Mouse (Mus musculus): ENCODE results near the gene Ryk. TPM values are rescaled to one million over a fixed set of nuclear protein-coding genes. Genes with fewer than 3 reads are reported as not detected.

Gene Ryk
- 108 TPM for polyA plus RNA-seq (2014; fragmentation: Illumina TruSeq; extraction: RNeasy Lipid Tissue Mini Kit (QIAGEN cat#74804); ENCODE audit: low read depth, low replicate concordance)

DNA sequence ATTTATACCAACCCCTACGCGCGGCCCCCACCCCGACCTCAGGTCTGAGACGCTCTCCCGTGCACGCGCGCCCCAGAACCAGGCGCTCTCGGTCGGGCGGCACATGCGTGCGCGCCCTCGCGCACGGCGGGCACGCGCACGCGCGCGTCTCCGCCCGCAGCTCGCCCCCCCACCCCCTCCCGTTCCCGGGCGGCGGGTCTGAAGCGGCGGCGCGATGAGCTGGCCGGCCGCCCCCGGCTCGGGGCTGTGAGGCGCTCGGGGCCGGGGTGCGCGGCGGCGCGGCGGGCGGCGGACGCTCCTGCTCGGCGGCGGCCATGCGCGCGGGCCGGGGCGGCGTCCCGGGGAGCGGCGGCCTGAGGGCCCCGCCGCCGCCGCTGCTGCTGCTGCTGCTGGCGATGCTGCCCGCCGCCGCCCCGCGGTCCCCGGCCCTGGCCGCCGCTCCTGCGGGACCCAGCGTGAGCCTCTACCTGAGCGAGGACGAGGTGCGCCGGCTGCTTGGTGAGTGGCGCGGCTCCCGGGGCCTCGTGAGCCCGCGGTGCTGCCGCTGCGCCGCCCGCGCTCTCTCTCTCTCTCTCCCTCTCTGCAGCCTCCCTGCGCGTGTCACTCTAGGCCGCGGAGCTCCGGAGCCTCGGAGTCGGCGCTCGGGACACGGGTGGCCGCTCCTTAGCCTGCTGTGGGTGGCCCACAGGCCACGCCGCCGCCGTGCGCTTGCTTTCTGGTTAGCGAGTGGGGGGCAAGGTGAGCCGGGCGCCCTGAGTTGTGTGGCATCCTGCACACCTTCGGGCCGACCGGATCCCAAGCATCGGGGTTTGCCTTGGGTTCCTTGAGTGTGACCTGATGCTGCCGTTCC lies at the start of gene Ryk:
Ryk (plus strand) TSS at position 176 of the 850 bp plus-strand sequence.

Other genes starting within 250 kb of the Ryk start
- gene Anapc13, start 208.6 kb upstream of the Ryk start, polyA plus RNA-seq (2014; fragmentation: Illumina TruSeq; extraction: RNeasy Lipid Tissue Mini Kit (QIAGEN cat#74804); ENCODE audit: low read depth, low replicate concordance) = 10.8 TPM
- 43.0 TPM for gene Cep63, start 208.4 kb upstream of the Ryk start, polyA plus RNA-seq (2014; fragmentation: Illumina TruSeq; extraction: RNeasy Lipid Tissue Mini Kit (QIAGEN cat#74804); ENCODE audit: low read depth, low replicate concordance)
- gene Amotl2, start 118.2 kb upstream of the Ryk start, polyA plus RNA-seq (2014; fragmentation: Illumina TruSeq; extraction: RNeasy Lipid Tissue Mini Kit (QIAGEN cat#74804); ENCODE audit: low read depth, low replicate concordance) = 71.0 TPM
- 0.93 TPM for gene Slco2a1, start 153.8 kb downstream of the Ryk start, polyA plus RNA-seq (2014; fragmentation: Illumina TruSeq; extraction: RNeasy Lipid Tissue Mini Kit (QIAGEN cat#74804); ENCODE audit: low read depth, low replicate concordance)